Mouse (Mus musculus): ENCODE results near the gene Enthd1. TPM values are rescaled to one million over a fixed set of nuclear protein-coding genes. Genes with fewer than 3 reads are reported as not detected.
"Not testable (repeated sequence)": the region's sequence is repeated elsewhere in the genome, so short reads cannot be mapped to it uniquely, and the experiment has no call there.

Gene Enthd1
- polyA plus RNA-seq, 1 experiment from 2014 or later: not detected

DNA sequence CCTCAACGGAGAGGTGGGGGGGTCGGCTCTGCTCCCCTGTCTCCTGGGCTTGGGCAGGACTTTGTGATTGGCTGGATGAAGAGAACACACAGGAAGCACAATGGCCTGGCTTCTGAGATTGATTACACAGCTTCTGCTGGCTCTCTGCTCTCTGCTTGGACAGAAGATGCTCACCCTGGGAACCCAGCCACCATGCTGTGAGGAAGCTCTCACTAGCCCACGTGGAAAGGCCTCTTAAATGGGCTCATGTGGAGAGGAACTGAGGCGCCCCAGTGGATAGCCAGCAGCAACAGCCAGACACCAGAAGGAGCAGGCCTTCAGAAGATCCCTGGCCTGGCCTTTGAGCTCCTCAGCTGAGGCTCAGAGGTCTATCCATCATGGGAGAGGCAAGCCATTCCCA lies 59.9 kb downstream of the Enthd1 start:
- H3K9ac ChIP-seq: no peak overlapping the region
- H3K4me1 ChIP-seq (replicated peaks): no peaks in the 10 kb centered on the region
- H3K9me3 ChIP-seq (replicated peaks): no peaks in the 10 kb centered on the region
- no peaks in the 10 kb centered on the region for H3K36me3 ChIP-seq (replicated peaks)
- no peak for ATAC-seq (ENCODE audit: insufficient read depth)
- 29% methylated on average over 4 of the region's 4 CpGs for WGBS (ENCODE audit: insufficient replicate concordance)
- no peak overlapping the region for H3K4me2 ChIP-seq
- H3K4me3 ChIP-seq (replicated peaks): no peak overlapping the region
- 0 out of 2 replicates have a peak, but pooled peaks cover 3% of the 10 kb centered on the region for H3K27me3 ChIP-seq
- no peak overlapping the region for H3K27ac ChIP-seq (replicated peaks)

DNA sequence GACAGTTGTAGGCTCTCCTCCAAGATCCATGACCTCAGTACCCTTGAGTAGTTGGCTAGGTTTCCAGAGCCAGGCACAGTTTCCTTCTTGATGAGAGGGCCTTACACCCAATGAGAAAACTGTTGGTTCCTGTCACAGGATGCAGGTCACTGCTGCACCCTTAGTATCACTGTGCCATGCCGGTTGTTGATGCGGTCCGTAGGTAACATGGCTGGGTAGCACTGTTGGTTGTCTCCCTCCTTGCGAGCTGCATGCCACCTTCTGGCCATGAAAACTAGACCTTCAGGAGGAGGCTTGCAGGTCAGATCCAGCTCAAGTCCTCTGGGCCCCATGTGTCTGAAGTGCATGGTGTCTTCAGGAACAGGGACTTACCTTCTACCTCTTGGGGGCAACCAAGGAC lies 61.8 kb downstream of the Enthd1 start:
- ATAC-seq (ENCODE audit: insufficient read depth); H3K9ac ChIP-seq; H3K4me2 ChIP-seq; H3K36me3 ChIP-seq (replicated peaks); H3K27ac ChIP-seq (replicated peaks); H3K27me3 ChIP-seq; H3K4me3 ChIP-seq (replicated peaks); H3K9me3 ChIP-seq (replicated peaks); H3K4me1 ChIP-seq (replicated peaks): not testable (repeated sequence)
- WGBS (ENCODE audit: insufficient replicate concordance): 87% methylated on average over 4 of the region's 4 CpGs

- H3K27me3 ChIP-seq: 0 out of 2 replicates have a peak, but pooled peaks cover 3% of the 10 kb centered on the region
- H3K4me3 ChIP-seq (replicated peaks): no peak overlapping the region
- no peak overlapping the region for H3K27ac ChIP-seq (replicated peaks)
- no peak overlapping the region for H3K4me2 ChIP-seq
- H3K4me1 ChIP-seq (replicated peaks): no peaks in the 10 kb centered on the region
- H3K9me3 ChIP-seq (replicated peaks): no peaks in the 10 kb centered on the region
- ATAC-seq (ENCODE audit: insufficient read depth): no peak
- no peaks in the 10 kb centered on the region for H3K36me3 ChIP-seq (replicated peaks)
- H3K9ac ChIP-seq: no peak overlapping the region
- WGBS (ENCODE audit: insufficient replicate concordance): 62% methylated on average over 2 of the region's 2 CpGs
Measured at GRCm38 (mm10) chr15:80502741-80503140, 62.2 kb downstream of the Enthd1 start.

DNA sequence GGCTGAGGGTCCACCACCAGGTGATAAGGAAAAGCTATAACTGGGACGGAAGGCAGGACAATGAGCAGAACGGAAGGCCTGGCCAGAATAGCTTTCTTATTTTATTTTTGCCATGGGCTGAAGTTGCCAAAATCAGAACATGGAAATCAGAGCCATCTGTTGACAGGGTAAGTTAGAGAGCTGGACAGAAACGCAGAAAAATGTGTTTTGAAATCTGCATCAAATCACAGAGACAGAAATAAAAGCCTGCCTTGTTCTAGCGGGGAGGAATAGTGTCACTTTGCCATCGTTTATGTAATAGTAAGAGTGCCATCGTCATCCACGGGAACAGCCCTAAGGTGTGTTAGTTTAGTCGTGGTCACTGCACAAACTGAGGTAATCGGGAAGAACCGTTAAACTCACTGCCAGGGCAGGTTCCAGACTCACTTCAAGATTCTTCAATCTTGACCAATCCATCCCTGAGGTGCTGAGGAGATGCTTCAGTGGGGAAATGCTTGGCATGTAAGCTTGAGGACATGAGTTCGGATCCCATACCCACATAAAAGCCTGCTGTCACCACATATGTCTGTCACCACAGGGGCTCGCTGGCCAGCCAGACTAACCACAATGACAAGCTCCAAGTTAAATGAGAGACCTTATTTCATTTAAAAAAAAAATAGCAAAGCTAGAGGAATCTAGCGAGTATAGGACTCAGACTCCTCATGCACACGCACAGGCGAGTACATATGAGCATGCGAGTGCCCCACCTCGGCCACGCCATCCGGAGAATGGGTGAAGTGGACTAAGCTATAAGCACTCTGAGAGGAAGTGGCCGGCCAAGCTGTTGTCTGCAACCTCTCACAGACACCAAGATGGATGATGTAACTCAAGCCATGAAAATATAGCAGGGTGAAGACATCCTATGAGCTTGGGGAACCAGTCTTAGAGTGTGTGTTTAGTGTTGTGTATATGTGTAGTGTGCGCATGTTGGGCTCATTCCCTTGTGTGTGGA lies 63.6 kb downstream of the Enthd1 start:
- WGBS (ENCODE audit: insufficient replicate concordance): 71% methylated on average over 21 of the region's 21 CpGs
- Histone ChIP-seq H3K27me3 (0 out of 2 replicates have a peak, but pooled peaks cover 3% of the 10 kb centered on the region), H3K4me1 (replicated peaks) (no peaks in the 10 kb centered on the region; the same call in 1 of the 2 replicates), H3K4me3 (replicated peaks) (no peak overlapping the region), H3K36me3 (replicated peaks) (no peaks in the 10 kb centered on the region), H3K27ac (replicated peaks) (no peak overlapping the region), H3K9me3 (replicated peaks) (no peaks in the 10 kb centered on the region), H3K9ac (no peak overlapping the region), H3K4me2 (no peak overlapping the region)
- no peak for ATAC-seq (ENCODE audit: insufficient read depth)

- 0 out of 2 replicates have a peak, but pooled peaks cover 5% of the 10 kb centered on the region for H3K27me3 ChIP-seq
- H3K9ac ChIP-seq: no peak overlapping the region
- ATAC-seq (ENCODE audit: insufficient read depth): no peak
- no peaks in the 10 kb centered on the region for H3K36me3 ChIP-seq (replicated peaks)
- 62% methylated on average over 10 of the region's 10 CpGs for WGBS (ENCODE audit: insufficient replicate concordance)
- H3K27ac ChIP-seq (replicated peaks): no peak overlapping the region
- H3K4me1 ChIP-seq (replicated peaks): no peaks in the 10 kb centered on the region; the same call in 1 of the 2 replicates
- no peak overlapping the region for H3K4me3 ChIP-seq (replicated peaks)
- no peak overlapping the region for H3K4me2 ChIP-seq
- H3K9me3 ChIP-seq (replicated peaks): no peaks in the 10 kb centered on the region
Measured at GRCm38 (mm10) chr15:80500426-80500825, 64.5 kb downstream of the Enthd1 start.

DNA sequence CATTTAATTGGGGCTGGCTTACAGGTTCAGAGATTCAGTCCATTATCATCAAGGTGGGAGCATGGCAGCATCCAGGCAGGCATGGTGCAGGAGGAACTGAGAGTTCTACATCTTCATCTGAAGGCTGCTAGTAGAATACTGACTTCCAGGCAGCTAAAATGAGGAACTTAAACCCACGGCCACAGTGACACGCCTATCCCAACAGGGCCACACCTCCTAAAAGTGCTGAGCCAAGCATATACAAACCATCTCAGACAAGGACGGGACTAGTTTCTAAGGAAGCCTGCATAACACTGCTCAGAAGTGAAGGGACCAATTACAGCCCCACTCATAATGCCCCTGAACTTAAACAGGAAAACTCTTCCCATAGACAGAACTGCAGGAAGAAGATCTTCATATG lies 67.2 kb downstream of the Enthd1 start:
- H3K36me3 ChIP-seq (replicated peaks); H3K4me2 ChIP-seq; H3K4me3 ChIP-seq (replicated peaks); H3K27ac ChIP-seq (replicated peaks); H3K9ac ChIP-seq; ATAC-seq (ENCODE audit: insufficient read depth); H3K4me1 ChIP-seq (replicated peaks); H3K9me3 ChIP-seq (replicated peaks): not testable (repeated sequence)
- H3K27me3 ChIP-seq: peaks cover 22% of the 10 kb centered on the region; the same call in 1 of the 2 replicates
- 7% methylated on average over 3 of the region's 3 CpGs for WGBS (ENCODE audit: insufficient replicate concordance)

DNA sequence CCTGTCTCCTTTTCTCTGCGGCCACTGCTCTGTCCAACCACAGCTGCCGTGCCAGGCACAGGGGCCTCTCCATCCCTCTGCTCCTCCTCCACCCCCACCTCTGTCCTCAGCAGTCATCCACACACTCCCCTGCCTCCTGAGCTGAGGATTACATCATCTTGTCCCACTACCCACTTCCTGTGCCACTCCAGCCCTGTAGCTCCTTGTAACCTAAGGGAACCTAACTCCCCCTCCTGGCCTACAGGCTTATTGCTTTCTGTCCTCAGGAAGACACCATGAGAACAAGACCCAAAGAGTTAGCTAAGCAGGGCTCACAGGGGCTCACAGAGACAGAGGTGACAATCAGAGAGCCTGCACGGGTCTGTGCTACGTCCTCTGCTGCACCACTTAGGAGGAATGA lies 73.5 kb downstream of the Enthd1 start:
- Histone ChIP-seq H3K4me2 (no peak overlapping the region), H3K4me1 (replicated peaks) (no peaks in the 10 kb centered on the region), H3K27me3 (peaks cover 19% of the 10 kb centered on the region; the same call in 1 of the 2 replicates), H3K9me3 (replicated peaks) (no peaks in the 10 kb centered on the region), H3K36me3 (replicated peaks) (no peaks in the 10 kb centered on the region), H3K9ac (no peak overlapping the region), H3K27ac (replicated peaks) (no peak overlapping the region), H3K4me3 (replicated peaks) (no peak overlapping the region)
- WGBS (ENCODE audit: insufficient replicate concordance): 56% methylated on average over 4 of the region's 4 CpGs
- ATAC-seq (ENCODE audit: insufficient read depth): no peak

DNA sequence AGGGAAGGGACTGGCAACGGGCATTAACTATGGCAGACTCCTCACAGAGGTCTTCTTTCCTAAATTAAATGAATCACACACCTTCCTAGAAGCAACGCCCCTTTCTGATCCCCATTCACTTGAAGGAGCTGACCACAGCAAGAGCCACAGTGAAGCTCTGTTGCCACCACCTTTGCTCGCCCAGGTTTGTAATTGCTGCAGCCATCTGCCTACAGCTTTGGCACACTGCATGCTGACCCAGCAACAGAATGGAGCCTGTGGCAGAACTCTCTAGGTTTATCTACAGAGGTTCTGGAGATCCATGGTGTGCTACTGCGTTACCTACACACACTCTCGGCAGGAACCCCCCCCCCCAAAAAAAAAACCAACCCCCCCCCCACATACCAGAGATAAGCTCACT lies 74.8 kb downstream of the Enthd1 start:
- no peak overlapping the region for H3K4me3 ChIP-seq (replicated peaks)
- H3K9ac ChIP-seq: no peak overlapping the region
- 61% methylated on average over 5 of the region's 5 CpGs for WGBS (ENCODE audit: insufficient replicate concordance)
- no peaks in the 10 kb centered on the region for H3K4me1 ChIP-seq (replicated peaks)
- no peaks in the 10 kb centered on the region for H3K9me3 ChIP-seq (replicated peaks)
- no peaks in the 10 kb centered on the region for H3K36me3 ChIP-seq (replicated peaks)
- ATAC-seq (ENCODE audit: insufficient read depth): no peak
- no peak overlapping the region for H3K27ac ChIP-seq (replicated peaks)
- H3K4me2 ChIP-seq: no peak overlapping the region
- H3K27me3 ChIP-seq: peaks cover 16% of the 10 kb centered on the region; the same call in 1 of the 2 replicates

- ATAC-seq (ENCODE audit: insufficient read depth): no peak
- H3K36me3 ChIP-seq (replicated peaks): no peaks in the 10 kb centered on the region
- H3K4me2 ChIP-seq: no peak overlapping the region
- H3K27me3 ChIP-seq: peaks cover 5% of the 10 kb centered on the region; the same call in 1 of the 2 replicates
- H3K9me3 ChIP-seq (replicated peaks): no peaks in the 10 kb centered on the region
- no peak overlapping the region for H3K27ac ChIP-seq (replicated peaks)
- 17% methylated on average over 3 of the region's 3 CpGs for WGBS (ENCODE audit: insufficient replicate concordance)
- H3K9ac ChIP-seq: no peak overlapping the region
- H3K4me1 ChIP-seq (replicated peaks): no peaks in the 10 kb centered on the region
- H3K4me3 ChIP-seq (replicated peaks): no peak overlapping the region
Measured at GRCm38 (mm10) chr15:80488658-80489057, 76.3 kb downstream of the Enthd1 start.

DNA sequence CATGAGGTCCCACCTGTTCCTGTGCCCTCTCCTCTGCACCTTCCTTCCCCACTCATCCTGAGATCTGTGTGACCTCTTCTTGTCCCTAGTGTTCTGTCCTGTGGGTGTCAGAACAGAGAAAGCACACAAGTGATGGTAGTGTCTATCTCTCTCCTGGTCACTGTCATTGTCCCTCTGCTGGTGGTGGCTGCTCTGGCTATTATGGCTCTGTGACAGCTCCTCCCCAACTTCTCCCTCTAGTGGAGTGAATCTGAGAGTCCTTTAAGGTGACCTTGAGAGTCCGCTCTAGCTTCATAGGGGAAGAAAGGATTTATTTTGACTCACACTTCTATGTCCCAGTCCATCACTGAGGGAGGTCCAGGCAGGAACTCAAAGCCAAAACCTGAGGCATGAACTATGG lies 79.4 kb downstream of the Enthd1 start:
- Histone ChIP-seq H3K4me2 (no peak overlapping the region), H3K9me3 (replicated peaks) (no peaks in the 10 kb centered on the region), H3K9ac (no peak overlapping the region), H3K4me1 (replicated peaks) (no peaks in the 10 kb centered on the region), H3K27ac (replicated peaks) (no peak overlapping the region), H3K36me3 (replicated peaks) (no peaks in the 10 kb centered on the region), H3K27me3 (no peaks in the 10 kb centered on the region), H3K4me3 (replicated peaks) (no peak overlapping the region)
- no peak for ATAC-seq (ENCODE audit: insufficient read depth)
- WGBS (ENCODE audit: insufficient replicate concordance): 91% methylated on average over 1 of the region's 1 CpGs

DNA sequence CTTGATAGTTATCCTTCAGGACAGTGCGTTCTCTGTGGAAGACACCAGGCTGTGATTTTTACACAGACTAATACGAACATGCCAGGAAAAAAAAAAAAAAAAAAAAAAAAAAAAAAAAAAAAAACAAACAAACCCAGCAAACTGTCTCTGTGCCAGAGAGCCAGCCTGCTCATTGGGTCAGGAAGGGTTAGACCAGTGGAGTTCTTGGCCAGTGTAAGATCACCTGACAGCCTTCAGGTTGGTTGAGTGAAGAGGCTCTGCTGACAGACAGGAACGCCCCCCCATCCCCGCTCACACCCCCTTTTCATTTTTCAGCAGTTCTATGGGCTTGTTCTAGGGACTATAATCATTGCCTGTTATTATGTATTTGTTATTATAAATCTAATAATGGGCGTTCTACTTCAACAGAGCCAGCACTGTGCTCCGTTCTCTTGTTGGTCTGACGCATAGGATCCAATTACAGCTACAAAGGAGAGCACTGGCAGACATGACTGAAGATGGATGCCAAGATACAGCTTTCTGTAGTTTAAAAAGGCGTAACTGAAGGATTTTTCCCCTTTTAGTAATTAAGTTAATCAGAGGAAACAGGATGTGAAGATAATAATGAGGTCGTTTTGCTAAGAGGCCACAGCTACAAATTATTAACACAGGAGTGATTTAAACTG lies 81.8 kb downstream of the Enthd1 start:
- Histone ChIP-seq H3K27ac (replicated peaks) (no peak overlapping the region), H3K9me3 (replicated peaks) (no peaks in the 10 kb centered on the region), H3K4me2 (no peak overlapping the region), H3K4me1 (replicated peaks) (no peaks in the 10 kb centered on the region), H3K27me3 (no peaks in the 10 kb centered on the region; the same call in 1 of the 2 replicates), H3K36me3 (replicated peaks) (no peaks in the 10 kb centered on the region), H3K4me3 (replicated peaks) (no peak overlapping the region), H3K9ac (no peak overlapping the region)
- no peak for ATAC-seq (ENCODE audit: insufficient read depth)
- 64% methylated on average over 9 of the region's 9 CpGs for WGBS (ENCODE audit: insufficient replicate concordance)

Data from liver, embryonic 15.5 days (tissue).